Mouse (Mus musculus): ENCODE results near the gene Cit. TPM values are rescaled to one million over a fixed set of nuclear protein-coding genes. Genes with fewer than 3 reads are reported as not detected.

Gene Cit
- 2.4 TPM for polyA plus RNA-seq (2014; fragmentation: Illumina TruSeq; extraction: RNeasy Lipid Tissue Mini Kit (QIAGEN cat#74804); ENCODE audit: low replicate concordance)

GRCm38 (mm10) chr5:115844766-115845634 is at the start of gene Cit:
Cit (plus strand) TSS chr5:115845278.

GRCm38 (mm10) chr5:116024327-116024739 is 179.3 kb downstream of the Cit start, which contains the start of gene Prkab1:
Prkab1 (minus strand) TSS chr5:116024508.

Other genes starting within 250 kb of the Cit start
- 11.0 TPM for gene Rab35, start 213.4 kb upstream of the Cit start, polyA plus RNA-seq (2014; fragmentation: Illumina TruSeq; extraction: RNeasy Lipid Tissue Mini Kit (QIAGEN cat#74804); ENCODE audit: low replicate concordance)
- gene Bicdl1, start 113.7 kb upstream of the Cit start, polyA plus RNA-seq (2014; fragmentation: Illumina TruSeq; extraction: RNeasy Lipid Tissue Mini Kit (QIAGEN cat#74804); ENCODE audit: low replicate concordance), result 0.33 TPM
- gene Prkab1, start 179.2 kb downstream of the Cit start, polyA plus RNA-seq (2014; fragmentation: Illumina TruSeq; extraction: RNeasy Lipid Tissue Mini Kit (QIAGEN cat#74804); ENCODE audit: low replicate concordance), result 7.2 TPM
- gene Tmem233, start 238.0 kb downstream of the Cit start, polyA plus RNA-seq (2014; fragmentation: Illumina TruSeq; extraction: RNeasy Lipid Tissue Mini Kit (QIAGEN cat#74804); ENCODE audit: low replicate concordance), result not detected

Data from small intestine, adult 10 weeks (tissue).